Mouse (Mus musculus) urinary bladder, postnatal 25 days (tissue): ENCODE results near the gene Perp.

Source experiments
- DNase-seq: peaks from one replicate; pipeline ENCODE4 v3.0.0; 2022; ENCODE audit warnings: low spot score

Perp gene

DNA sequence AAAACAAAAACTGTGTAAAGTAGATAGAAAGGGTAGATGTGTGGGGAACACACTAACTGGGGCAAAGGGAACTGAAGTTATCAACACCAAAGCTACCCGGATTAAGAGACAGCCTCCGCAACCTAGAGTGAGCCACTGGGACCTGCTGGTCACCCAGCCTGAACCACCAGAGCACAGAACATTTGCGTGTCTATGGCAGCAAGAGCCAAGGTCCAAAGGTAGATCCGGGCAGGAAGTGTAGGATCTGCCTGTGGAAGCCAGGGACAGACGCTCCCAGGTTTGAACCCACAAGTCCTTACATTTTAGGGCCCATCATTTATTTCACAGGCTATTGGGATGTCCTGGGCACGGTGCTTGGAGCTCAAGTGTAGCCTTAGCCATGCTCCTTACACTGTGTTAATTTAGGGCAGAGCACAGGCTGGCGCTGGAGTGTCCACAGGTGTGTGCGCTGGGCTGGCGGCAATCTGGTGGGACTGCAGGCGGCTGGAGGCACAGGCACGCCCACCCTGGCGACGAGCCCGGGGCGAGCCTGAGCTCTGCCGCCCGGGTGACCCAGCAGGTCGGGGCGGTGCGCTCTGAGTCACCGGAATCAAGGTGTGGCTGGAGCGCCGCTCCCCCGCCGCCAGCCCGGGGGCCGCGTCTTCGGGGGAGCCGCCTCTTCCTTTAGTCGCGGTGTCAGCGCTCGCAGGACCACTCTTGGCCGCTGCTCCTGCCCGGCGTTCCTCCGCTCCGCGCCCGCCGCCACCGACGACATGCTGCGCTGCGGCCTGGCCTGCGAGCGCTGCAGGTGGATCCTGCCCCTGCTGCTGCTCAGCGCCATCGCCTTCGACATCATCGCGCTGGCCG, at the start of gene Perp:
Gene Perp (plus strand): TSS at position 580 of the 846 bp plus-strand sequence.
- DNase-seq, result peak; percentile 74

DNA sequence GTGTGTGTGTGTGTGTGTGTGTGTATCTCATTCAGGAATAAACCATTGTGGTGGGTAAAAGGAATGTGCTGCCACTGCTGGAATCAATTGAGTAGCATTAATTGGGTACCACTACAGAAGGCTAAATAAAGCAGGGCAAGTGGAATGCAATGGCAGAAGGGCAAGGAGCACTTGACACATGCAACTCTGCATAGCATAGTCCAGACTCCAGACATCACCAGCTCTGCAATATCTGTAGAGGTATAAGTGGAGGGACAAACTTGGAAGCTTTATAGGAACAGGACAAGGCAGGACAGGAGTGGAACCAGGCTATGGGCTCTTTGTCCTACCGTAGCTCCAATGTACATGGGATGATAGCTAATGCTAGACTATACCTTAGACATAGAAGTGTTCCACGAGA, 33.1 kb upstream of the Perp start:
- no peak for DNase-seq

DNA sequence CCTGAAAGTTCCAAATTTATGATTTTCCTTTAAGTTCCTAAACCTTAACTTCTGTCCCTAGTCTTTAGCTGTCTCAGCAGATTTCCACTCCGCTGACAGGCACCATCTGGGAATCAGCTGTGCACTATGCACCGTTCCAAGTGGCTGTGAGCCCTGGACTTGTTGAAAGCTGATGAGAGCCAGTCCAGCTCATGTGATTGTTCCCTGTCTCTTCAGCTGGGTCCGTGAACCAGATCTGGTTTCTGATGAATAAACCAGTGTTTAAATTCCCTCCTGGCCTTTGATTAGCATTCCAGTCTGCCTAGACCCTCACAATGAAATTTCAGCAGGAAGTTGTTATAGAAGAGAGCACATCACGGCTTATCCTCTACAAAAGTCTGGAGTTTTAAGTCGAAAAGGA, 28.3 kb upstream of the Perp start:
- DNase-seq, result no peak

DNA sequence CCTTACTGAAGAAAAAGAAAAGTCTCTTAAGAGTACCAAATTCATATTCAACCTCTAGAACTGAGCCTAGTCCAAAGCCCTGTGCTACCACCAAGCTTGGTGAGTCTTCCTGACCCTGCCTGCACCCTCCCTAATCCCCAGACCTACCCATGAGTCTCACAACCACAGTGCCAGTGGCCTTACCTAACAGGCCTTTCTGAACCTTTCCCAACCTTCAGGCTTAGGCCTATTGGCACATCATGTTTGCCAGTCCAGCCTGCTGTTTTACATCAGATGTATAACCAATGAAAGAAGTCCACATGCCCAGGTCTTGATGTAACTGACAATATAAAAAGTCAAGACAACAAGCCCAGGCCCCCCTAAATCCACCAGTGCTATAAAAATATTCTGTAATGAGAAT, 19.7 kb upstream of the Perp start:
- DNase-seq, result no peak

DNA sequence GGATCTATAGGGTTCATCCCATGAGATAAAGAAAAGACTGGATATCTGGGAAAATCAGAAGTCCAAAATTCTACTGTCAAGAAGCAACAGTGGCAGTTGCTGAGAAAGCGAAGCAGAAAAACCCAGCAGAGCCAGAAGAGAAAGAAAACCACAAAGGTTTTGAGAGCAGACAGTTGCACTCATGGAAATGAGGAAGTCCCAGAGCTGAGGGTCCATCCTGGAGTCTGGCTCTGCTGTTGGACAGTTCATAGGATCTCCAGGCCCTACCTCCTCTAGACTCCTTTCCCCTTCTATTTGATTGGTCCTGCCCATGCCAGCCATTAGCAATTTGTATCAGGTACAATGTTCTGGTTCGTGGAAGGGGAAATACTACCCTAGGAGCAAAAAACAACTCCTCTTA, 18.7 kb upstream of the Perp start:
- no peak for DNase-seq

DNA sequence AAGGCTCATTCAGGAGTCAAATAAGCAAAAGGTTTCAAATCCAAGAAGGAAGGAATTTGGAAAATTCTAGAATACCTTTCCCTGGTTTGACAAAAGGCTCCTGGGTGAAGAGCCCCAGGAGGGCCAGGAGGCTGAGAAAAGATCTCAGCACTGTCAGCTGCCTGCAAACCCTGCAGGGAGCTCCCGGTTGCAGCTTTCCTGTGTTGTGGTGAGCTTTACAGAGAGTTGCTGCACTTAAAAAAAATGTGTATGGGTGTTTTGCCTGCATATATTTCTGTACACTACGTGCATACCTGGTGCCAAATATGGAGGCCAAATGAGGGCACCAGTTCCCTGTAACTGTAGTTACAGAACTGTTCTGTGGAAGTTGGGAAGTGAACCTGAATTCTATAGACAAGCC, 16.9 kb upstream of the Perp start:
- no peak for DNase-seq

DNA sequence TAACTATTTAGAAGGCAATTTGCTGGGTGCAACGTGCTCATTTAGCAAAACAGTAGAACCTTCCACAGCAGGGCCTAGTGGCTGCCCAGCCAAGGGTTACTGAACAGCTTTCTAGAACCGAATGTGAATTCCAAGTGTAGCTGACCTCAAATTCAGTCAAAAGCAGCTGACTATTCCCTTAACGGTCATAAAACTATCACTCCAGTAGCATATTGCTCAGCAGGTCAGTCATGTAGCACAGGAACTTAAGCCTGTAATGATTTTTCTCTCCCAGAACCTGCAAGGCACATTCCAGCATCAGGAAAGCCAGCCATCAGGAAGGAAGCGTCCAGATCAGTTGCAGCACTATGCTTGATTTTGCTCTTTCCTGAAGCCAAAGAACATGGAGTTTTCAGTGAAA, 14.5 kb upstream of the Perp start:
- DNase-seq, result no peak

DNA sequence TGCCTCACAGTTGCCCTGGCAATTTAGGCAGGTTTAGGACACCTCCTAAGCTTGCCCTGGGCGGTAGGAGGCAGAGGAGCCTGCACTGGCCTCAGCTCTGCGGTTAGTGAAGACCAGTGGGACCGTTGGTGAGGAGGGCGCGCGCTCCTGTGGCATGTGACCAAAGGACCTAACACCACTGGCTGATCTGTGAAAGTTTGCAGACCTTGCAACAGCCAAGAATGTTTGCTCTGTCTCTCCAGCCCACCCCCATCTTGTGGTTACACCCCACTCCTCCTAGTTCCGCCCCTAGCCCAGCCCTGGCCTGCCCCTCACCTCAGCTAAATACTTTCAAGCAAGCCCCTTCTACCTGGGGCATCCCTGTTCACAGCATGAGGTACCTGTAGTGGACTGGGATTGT, 13.0 kb upstream of the Perp start:
- DNase-seq, result no peak

DNA sequence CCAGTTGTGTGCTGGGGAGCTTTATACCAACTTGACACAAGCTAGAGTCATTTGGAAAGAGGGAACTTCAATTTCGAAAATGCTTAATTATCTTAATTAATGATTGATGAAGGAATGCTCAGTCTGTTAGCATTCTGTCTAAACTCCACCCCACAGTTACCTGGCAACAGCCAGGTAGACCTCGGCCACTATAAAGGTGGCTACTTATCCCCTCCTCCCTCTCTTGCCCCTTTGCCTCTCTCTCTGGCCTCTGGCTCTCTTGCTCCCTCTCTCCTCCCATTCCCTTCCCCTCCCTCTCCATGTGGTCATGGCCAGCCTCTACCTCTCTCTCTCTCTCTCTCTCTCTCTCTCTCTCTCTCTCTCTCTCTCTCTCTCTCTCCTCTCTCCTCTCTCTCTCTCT, 10.4 kb upstream of the Perp start:
- DNase-seq, result no peak

DNA sequence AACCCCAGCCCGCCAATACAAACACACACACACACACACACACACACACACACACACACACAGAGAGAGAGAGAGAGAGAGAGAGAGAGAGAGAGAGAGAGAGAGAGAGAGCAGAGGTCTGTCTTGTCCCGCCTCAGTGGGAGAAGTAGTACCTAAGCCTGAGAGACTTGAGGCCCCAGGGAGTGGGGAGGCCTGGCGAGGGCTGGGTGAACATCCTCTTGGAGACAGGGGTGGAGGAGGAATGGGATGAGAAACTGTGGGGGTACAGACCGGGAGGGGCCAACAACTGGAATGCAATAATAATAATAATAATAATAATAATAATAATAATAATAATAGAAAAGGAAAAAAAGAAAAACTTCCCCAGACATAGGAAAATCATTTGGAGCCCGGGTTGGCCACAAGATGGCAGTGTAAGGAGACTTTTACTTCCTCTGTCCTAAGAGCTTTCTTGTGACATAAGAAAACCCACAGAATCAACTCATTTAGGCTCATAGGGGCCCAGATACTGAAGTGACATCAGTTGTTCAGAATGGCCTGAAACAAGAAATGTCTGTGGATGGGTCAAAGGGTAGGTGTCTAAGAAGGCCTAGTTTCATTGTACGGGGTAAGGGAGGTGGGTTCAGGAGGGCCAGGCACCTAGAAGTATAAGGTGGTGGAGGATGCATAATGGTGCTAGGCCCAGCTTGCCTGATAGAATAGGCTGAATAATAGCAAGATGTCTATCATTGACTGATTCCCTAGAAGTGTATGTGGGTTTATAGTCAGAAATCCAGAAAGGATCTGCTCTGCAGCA, 8.9 kb upstream of the Perp start:
- no peak for DNase-seq

DNA sequence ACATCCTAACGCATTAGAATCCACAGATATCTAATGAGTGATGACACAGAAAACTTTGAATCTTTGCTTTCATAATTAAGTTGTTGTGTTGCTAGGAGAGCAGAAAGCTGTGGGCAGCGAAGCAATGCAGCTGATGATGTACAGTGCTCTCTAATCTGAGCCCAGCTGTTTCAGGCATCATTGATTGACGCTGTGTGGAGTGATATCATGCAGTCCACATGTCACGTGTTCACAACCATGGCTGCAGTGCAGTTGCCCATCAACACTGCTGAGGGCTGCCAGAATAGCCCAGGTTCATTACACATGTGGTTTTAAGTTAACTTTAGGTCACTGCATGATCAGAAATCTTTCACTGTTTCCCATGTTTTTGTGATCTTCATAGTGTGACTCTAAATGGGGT, 5.3 kb upstream of the Perp start:
- no peak for DNase-seq

DNA sequence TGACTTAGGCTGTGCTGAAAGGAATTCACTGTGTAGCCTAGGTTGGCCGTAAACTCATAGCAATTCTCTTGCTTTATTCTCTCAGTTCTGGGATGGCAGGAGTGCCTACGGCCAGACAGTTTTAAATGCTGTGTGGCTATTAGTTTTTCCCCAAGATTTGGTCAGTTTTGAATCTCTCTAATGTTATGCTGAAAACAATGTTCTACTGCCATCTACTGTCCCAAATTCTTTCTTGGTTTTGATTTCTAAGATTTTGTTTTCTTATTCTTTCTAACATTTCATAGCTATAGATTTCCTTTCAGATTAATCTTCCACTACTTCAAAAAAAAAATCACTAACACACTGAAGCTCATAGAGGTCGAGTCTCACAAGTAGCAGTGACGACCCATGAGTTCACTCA, 4.1 kb upstream of the Perp start:
- no peak for DNase-seq

DNA sequence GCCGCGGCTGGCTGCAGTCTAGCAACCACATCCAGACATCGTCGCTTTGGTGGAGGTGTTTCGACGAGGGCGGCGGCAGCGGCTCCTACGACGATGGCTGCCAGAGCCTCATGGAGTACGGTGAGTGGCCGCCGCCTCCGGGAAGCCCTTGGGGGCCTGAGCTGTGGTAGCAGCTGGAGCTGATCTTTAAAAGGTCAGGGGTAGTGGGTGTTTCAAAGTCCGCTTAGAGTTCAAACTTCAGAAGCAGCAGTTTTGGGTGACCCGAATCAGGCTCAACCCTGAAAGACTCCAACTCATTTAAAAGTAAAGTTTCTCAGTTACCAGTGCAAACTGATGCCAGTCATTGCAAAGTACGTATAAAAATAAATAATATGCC, 455 bp downstream of the Perp start:
- no peak for DNase-seq

DNA sequence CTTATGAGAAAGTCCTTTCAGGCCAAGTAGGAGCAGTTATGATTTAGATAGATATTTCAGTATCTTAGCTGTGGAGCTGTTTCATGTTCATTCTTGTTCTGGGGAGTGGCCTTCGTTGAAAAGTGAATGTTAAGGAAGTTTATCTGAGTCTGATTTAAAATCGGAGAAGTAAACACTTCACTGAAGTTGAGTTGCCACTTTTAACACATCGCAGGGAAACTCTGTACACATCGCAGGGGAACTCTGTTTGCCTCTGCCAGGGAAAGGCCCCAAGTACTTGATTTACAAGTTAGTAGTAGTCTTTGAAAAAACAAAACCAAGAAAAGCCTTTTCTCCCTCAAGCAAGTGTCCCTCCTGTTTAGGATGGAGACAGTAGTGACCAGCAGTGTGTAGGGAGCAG, 891 bp downstream of the Perp start:
- no peak for DNase-seq

DNA sequence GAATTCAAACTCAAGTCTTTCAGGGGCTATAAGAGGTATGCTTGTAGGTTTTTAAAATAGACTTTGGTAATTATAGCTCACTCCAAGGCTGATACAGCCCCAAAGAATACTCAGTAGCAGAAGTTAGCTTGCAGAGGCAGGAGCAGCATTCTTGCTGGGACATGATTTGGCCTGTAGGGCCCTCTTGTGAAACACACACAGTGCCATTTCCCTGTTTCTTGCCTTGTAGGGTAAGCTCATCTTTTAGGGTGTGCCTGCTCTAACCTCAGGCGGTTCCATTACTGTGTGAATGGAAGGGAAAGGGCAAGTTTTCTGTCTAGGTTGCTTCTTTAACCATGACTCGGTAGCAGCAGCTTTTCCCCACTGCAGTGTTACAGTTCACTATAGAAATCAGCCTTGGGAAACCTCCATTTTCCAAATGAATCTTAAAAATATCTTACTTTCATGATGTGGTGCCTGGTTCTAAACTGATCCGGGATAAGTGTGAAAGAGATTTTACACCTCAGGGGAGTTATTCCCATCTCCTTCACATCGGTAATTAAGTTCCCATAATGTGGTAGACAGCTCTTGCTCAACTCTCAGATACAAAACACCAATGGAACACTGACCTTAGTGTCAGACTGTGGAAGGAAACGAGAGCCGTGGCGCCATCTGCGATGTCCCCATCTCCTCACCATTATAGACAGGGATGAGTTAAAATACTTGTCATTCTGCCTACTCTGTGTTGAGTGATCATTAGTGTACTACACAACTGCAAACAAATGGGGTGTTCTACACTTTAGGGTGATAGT, 1.8 kb downstream of the Perp start:
- peak; percentile 42 for DNase-seq

DNA sequence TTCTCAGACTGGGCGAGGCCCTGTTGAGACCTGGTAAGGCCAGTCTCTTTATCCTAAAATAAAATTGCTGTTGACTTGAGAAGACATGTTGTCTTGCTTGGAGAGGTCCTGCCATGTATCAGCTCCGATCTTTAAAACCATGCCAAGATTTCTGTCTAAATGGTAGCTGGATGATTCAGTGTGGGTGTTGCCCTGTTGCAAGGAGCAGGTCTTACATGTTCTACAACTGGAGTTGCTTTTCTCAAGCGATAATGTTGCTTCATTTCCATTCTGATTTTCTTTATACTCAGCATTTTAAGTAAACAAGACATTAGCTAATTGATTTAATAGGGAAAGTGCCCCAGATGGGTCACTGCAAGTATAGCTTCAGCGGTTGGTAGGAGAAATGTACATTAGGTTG, 5.4 kb downstream of the Perp start:
- DNase-seq, result no peak

DNA sequence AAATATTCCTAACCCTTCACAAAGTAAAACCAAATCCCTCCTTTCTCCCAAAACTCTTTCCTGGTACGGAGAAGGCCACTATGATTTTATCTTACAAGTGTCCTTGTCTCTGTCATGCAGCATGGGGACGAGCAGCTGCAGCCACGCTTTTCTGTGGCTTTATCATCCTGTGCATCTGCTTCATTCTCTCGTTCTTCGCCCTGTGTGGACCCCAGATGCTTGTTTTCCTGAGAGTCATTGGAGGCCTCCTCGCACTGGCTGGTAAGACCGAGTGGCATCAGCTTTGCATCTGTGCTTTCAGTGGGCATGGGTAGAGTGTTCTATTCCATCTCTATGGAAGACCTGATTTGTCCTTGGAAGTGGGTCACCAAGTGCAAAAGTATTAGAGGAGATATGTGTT, 8.6 kb downstream of the Perp start:
- DNase-seq, result no peak

DNA sequence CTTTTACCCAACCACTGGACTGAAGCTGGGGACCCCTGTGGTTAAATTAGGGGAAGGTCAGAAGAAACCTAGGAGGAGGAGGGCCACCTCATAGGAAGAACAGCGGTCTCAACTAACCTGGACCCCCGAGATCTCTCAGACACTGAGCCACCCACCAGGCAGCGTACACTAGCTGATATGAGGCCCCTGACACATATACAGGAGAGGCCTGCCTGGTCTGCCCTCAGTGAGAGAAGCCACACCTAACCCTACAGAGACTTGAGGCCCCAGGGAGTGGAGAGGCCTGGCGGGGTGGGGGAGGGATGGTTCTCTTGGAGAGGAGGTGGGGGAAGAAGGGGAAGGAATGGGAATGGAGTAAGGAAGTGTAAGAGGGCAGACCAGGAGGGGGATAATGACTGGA, 12.4 kb downstream of the Perp start:
- no peak for DNase-seq

DNA sequence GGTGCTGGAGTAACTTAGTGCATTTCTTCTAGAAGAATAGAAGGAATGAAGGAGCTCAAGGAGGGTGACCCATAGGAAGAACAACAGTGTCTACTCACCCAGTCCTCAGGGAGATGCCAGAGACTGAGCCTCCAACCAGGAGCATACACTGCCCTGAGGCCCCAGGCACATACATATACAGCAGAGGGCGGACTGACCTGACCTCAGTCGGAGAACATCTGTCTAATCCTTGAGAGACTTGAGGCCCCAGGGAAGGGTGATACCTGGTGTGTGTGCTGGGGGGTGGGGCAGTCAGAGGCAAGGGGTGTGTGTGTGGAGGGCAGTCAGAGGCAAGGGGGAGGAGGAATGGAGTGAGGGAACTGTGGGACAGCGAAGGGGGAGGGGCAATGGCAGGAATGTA, 14.8 kb downstream of the Perp start:
- no peak for DNase-seq

DNA sequence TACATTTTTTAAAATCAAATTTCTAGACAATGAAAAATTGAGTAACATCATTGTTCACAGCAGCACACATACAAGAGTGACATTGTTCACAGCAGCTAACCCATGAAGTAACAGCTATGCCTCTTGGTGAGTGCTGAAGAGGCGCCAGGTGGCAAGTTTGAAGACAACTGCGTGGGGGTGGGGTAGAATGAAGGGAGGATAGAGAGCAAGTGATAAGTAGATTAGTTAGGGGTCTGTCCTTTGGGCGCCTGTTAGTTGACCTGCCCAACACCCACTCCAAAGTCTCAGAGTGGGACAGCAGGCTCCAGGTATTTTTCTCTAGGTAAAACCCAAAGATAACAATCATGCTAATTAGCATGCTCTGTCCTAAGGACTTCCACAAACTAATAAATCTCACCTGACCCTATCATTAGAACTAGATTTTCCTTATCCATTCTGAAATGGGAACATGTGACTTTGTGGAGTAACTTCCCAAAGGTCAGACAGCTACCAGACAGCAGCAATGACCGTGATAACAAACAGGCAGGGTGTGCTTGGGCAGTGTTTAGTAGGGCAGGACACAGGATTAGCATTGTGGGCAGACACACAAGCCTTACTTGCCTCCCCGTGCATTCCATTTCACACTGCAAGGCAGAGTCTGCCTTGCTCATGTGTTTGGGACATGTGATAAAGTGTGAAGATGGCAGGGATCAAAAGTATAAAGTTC, 15.5 kb downstream of the Perp start:
- DNase-seq, result no peak

DNA sequence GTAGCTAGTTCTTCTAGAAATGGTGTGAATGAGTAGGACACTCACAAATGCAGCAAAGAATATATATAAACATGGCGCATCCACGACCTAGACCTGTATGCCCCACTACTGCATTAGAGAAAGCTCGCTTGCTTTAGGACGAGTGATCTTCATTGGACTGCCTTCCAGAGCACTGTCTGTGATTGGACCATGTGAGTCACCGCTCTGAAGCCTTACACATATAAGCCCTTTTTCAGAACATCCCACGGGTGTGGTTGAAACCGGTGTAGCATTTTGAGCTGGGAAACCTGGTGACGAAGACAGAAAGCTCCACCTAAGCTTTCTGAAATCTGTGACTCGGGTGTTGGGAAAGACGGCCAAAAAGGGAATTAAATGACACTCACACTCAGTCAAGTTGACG, 16.0 kb downstream of the Perp start:
- DNase-seq, result no peak

DNA sequence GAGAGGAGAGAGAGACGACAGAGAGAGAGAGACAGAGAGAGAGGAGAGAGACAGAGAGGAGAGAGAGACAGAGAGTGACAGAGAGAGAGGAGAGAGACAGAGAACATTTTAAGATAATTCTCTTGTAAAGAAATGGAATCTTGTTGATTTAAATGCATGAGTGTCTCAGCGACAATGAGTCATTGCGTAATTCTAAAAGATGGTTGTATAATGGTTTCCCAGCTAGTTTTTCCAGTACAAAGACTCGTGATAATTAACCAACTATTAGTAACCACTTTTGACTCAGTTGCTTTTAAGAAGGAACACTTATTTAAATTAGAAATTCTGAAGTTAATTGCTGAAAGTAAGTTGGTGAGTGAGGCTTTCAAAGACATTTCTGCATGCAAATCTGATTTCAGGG, 16.6 kb downstream of the Perp start:
- no peak for DNase-seq
